8 mouse cellular contexts compared by ENCODE assay signal in genomic region chr12:111669961-111670360, GRCm38 (mm10). TPM values are rescaled to one million over a fixed set of nuclear protein-coding genes. Genes with fewer than 3 reads are reported as not detected.
DNase-seq lines count a peak whose midpoint lies in the region; ATAC-seq and TF ChIP-seq lines count a peak whose summit lies in the region.

No protein-coding gene starts in this region.

- peak overlapping the region; percentile 86; the same call in 1 of the 2 replicates for H3K4me2 ChIP-seq in lung, embryonic 16.5 days (ENCODE audit: low read depth, low read length)
- H3K4me2 ChIP-seq in intestine, postnatal 0 days (replicated peaks; ENCODE audit: low read depth) = peak overlapping the region; percentile 84
- peak overlapping the region; percentile 93 for H3K4me2 ChIP-seq in stomach, embryonic 14.5 days (replicated peaks; ENCODE audit: low read depth, low read length)

- H3K9me3 ChIP-seq in lung, embryonic 16.5 days (ENCODE audit: control insufficient read depth, low read length) = no peaks in the 10 kb centered on the region
- no peaks in the 10 kb centered on the region for H3K9me3 ChIP-seq in intestine, postnatal 0 days (ENCODE audit: control insufficient read depth)
- no peaks in the 10 kb centered on the region for H3K9me3 ChIP-seq in stomach, embryonic 14.5 days (ENCODE audit: control insufficient read depth, low read depth, low read length)

- peak overlapping the region; percentile 96 for H3K27ac ChIP-seq in cerebellum, adult 2 months (ENCODE audit: insufficient read depth, low read length)
- no peak overlapping the region for H3K27ac ChIP-seq in lung, embryonic 16.5 days (ENCODE audit: low read length)
- H3K27ac ChIP-seq in intestine, postnatal 0 days (ENCODE audit: low read depth, low read length) = no peak overlapping the region
- no peak overlapping the region for H3K27ac ChIP-seq in stomach, embryonic 14.5 days (ENCODE audit: low read length)

- H3K4me3 ChIP-seq in cerebellum, adult 2 months (replicated peaks; ENCODE audit: insufficient read depth, low read depth, low read length) = peak overlapping the region; percentile 86
- H3K4me3 ChIP-seq in lung, embryonic 16.5 days (ENCODE audit: low read length) = peak overlapping the region; percentile 58; the same call in 1 of the 2 replicates
- peak overlapping the region; percentile 9; the same call in 1 of the 2 replicates for H3K4me3 ChIP-seq in intestine, postnatal 0 days (ENCODE audit: low read depth, low read length)
- H3K4me3 ChIP-seq in stomach, embryonic 14.5 days (ENCODE audit: low read depth, low read length) = peak overlapping the region; percentile 53

- 8% methylated on average over 8 of the region's 8 CpGs for WGBS in cerebellum, adult 2 months
- WGBS in lung, embryonic 16.5 days = 58% methylated on average over 8 of the region's 8 CpGs
- WGBS in intestine, postnatal 0 days = 64% methylated on average over 8 of the region's 8 CpGs
- 59% methylated on average over 8 of the region's 8 CpGs for WGBS in stomach, embryonic 14.5 days

- peaks cover 12% of the 10 kb centered on the region for H3K4me1 ChIP-seq in cerebellum, adult 2 months (ENCODE audit: control insufficient read depth, insufficient read depth, low read length)
- H3K4me1 ChIP-seq in lung, embryonic 16.5 days (replicated peaks; ENCODE audit: control insufficient read depth, insufficient read depth, low read length) = peaks cover 49% of the 10 kb centered on the region
- H3K4me1 ChIP-seq in intestine, postnatal 0 days (replicated peaks; ENCODE audit: control insufficient read depth, insufficient read depth, low read length) = peaks cover 4% of the 10 kb centered on the region
- peaks cover 27% of the 10 kb centered on the region; the same call in 1 of the 2 replicates for H3K4me1 ChIP-seq in stomach, embryonic 14.5 days (ENCODE audit: control insufficient read depth, insufficient read depth, low read length)

- no peak for TF ChIP-seq POLR2A in cerebellum, adult 2 months (IDR thresholded peaks at IDR 0.05; ENCODE audit: borderline replicate concordance, insufficient read depth, low read length)

- no peaks in the 10 kb centered on the region for H3K27me3 ChIP-seq in cerebellum, adult 2 months (ENCODE audit: control insufficient read depth, insufficient read depth, low read length)
- H3K27me3 ChIP-seq in lung, embryonic 16.5 days (ENCODE audit: control insufficient read depth, insufficient read depth, low read depth, low read length) = peaks cover 36% of the 10 kb centered on the region
- H3K27me3 ChIP-seq in intestine, postnatal 0 days (replicated peaks; ENCODE audit: control insufficient read depth, insufficient read depth, low read length) = no peaks in the 10 kb centered on the region
- H3K27me3 ChIP-seq in stomach, embryonic 14.5 days (ENCODE audit: control insufficient read depth, insufficient read depth, low read length) = 0 out of 2 replicates have a peak, but pooled peaks cover 6% of the 10 kb centered on the region

- H3K36me3 ChIP-seq in lung, embryonic 16.5 days (ENCODE audit: control insufficient read depth, insufficient read depth, low read length) = no peaks in the 10 kb centered on the region
- H3K36me3 ChIP-seq in intestine, postnatal 0 days (ENCODE audit: control insufficient read depth, insufficient read depth) = 0 out of 2 replicates have a peak, but pooled peaks cover 9% of the 10 kb centered on the region
- H3K36me3 ChIP-seq in stomach, embryonic 14.5 days (ENCODE audit: control insufficient read depth, insufficient read depth, low read length) = no peaks in the 10 kb centered on the region

- no peak overlapping the region; the same call in 1 of the 2 replicates for H3K9ac ChIP-seq in lung, embryonic 16.5 days (ENCODE audit: low read length)
- no peak overlapping the region for H3K9ac ChIP-seq in intestine, postnatal 0 days (ENCODE audit: low read depth, low read length)
- H3K9ac ChIP-seq in stomach, embryonic 14.5 days (replicated peaks; ENCODE audit: low read depth, low read length) = no peak overlapping the region

- DNase-seq in cerebellum, adult 2 months = peak in 1 of 2 experiments; percentile 68
- no peak for DNase-seq in cerebellum, postnatal 36 days
- DNase-seq in lung, postnatal 36 days = no peak
- DNase-seq in layer of hippocampus, adult 9-11 months = no peak
- DNase-seq in ovary, adult 18-20 months (ENCODE audit: low spot score) = no peak

- no peak for ATAC-seq in lung, embryonic 16.5 days (ENCODE audit: low read depth)
- ATAC-seq in intestine, postnatal 0 days = no peak
- no peak for ATAC-seq in stomach, embryonic 14.5 days (ENCODE audit: insufficient number of reproducible peaks, insufficient read depth, low FRiP score, low read depth)

- no peak for TF ChIP-seq CTCF in cerebellum, adult 2 months (IDR thresholded peaks at IDR 0.05; ENCODE audit: borderline replicate concordance, insufficient read depth, low read depth, low read length)
- no peak for TF ChIP-seq CTCF in intestine, postnatal 0 days (IDR thresholded peaks at IDR 0.05; ENCODE audit: low read depth)

RNA-seq across cellular contexts. Expression of gene Ckb, which starts 2.2 kb away (rescaled TPM):
- 5,042 and 5,433 TPM in 2 replicates for polyA plus RNA-seq in cerebellum, adult 2 months (2012; rRNA removed)
- 210 and 218 TPM in 2 replicates for polyA plus RNA-seq in lung, embryonic 16.5 days (2015; fragmentation: Nextera tagmentation; extraction: Ambion mirVana)
- polyA plus RNA-seq in intestine, postnatal 0 days (2015; fragmentation: Nextera tagmentation; extraction: Ambion mirVana) = 628 and 645 TPM in 2 replicates
- 548 and 555 TPM in 2 replicates for polyA plus RNA-seq in stomach, embryonic 14.5 days (2014; fragmentation: Nextera tagmentation; extraction: Ambion mirVana)

RNA-seq across cellular contexts. Expression of gene Trmt61a, which starts 7.9 kb away (rescaled TPM):
- polyA plus RNA-seq in cerebellum, adult 2 months (2012; rRNA removed) = 14.2 and 14.4 TPM in 2 replicates
- 7.0 and 7.2 TPM in 2 replicates for polyA plus RNA-seq in lung, embryonic 16.5 days (2015; fragmentation: Nextera tagmentation; extraction: Ambion mirVana)
- polyA plus RNA-seq in intestine, postnatal 0 days (2015; fragmentation: Nextera tagmentation; extraction: Ambion mirVana) = 5.6 TPM in 2 replicates
- 7.8 and 9.2 TPM in 2 replicates for polyA plus RNA-seq in stomach, embryonic 14.5 days (2014; fragmentation: Nextera tagmentation; extraction: Ambion mirVana)

RNA-seq across cellular contexts. Expression of gene Bag5, which starts 43.1 kb away (rescaled TPM):
- 52.7 and 54.4 TPM in 2 replicates for polyA plus RNA-seq in cerebellum, adult 2 months (2012; rRNA removed)
- polyA plus RNA-seq in lung, embryonic 16.5 days (2015; fragmentation: Nextera tagmentation; extraction: Ambion mirVana) = 50.2 and 50.7 TPM in 2 replicates
- 29.6 and 32.1 TPM in 2 replicates for polyA plus RNA-seq in intestine, postnatal 0 days (2015; fragmentation: Nextera tagmentation; extraction: Ambion mirVana)
- 49.8 and 58.0 TPM in 2 replicates for polyA plus RNA-seq in stomach, embryonic 14.5 days (2014; fragmentation: Nextera tagmentation; extraction: Ambion mirVana)

RNA-seq across cellular contexts. Expression of gene Apopt1, which starts 43.1 kb away (rescaled TPM):
- polyA plus RNA-seq in cerebellum, adult 2 months (2012; rRNA removed) = 46.8 and 49.8 TPM in 2 replicates
- 45.7 and 47.0 TPM in 2 replicates for polyA plus RNA-seq in lung, embryonic 16.5 days (2015; fragmentation: Nextera tagmentation; extraction: Ambion mirVana)
- polyA plus RNA-seq in intestine, postnatal 0 days (2015; fragmentation: Nextera tagmentation; extraction: Ambion mirVana) = 42.6 and 44.8 TPM in 2 replicates
- polyA plus RNA-seq in stomach, embryonic 14.5 days (2014; fragmentation: Nextera tagmentation; extraction: Ambion mirVana) = 56.1 and 60.8 TPM in 2 replicates

Comparison
In these comparisons a context has a peak if more than half of its experiments do, and no peak if none do; other contexts are left out.
1. H3K4me3 ChIP-seq: peak in every context shown above with its lines; median percentile 86 in cerebellum, adult 2 months; 58 in lung, embryonic 16.5 days; 53 in stomach, embryonic 14.5 days; 9 in intestine, postnatal 0 days.